ENCODE assay signal across 7 mouse cellular contexts in the genomic region with DNA sequence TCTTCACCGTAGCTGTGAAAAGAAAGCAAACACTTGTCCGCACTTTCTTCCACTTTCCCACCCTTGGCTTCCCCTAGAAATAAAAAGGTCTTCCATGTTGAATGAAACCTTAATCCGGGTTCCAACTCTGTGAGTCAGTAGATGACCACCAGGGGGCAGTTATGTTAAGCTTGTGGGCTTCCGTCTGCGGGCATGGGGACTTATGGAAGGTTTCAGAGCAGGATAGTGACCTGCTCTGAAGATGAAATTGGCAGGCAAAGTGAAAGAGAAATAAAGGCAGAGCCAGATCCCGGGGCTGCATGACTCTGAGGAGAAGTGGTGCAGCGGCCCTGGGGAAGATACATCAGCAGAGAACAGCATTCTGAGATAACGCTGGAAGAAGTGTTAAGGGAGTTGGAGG.
DNase-seq lines count a peak whose midpoint lies in the region; ATAC-seq lines count a peak whose summit lies in the region.

No protein-coding gene starts in this region.

- no peak overlapping the region for H3K27ac ChIP-seq in intestine, embryonic 14.5 days (ENCODE audit: low read depth)
- H3K27ac ChIP-seq in midbrain, embryonic 13.5 days = no peak overlapping the region

- no peaks in the 10 kb centered on the region for H3K36me3 ChIP-seq in intestine, embryonic 14.5 days (ENCODE audit: control insufficient read depth, insufficient read depth, low read length)
- no peaks in the 10 kb centered on the region for H3K36me3 ChIP-seq in midbrain, embryonic 13.5 days

- intact Hi-C loops in gastrocnemius, postnatal 14 days (cut with DNase I; ENCODE audit: low total_unique reads) = no loop called here

- H3K4me3 ChIP-seq in intestine, embryonic 14.5 days (ENCODE audit: low read depth, low read length) = no peak overlapping the region
- no peak overlapping the region for H3K4me3 ChIP-seq in midbrain, embryonic 13.5 days (replicated peaks)

- no peaks in the 10 kb centered on the region for H3K27me3 ChIP-seq in intestine, embryonic 14.5 days (replicated peaks; ENCODE audit: control insufficient read depth, insufficient read depth, low read length)
- H3K27me3 ChIP-seq in midbrain, embryonic 13.5 days = no peaks in the 10 kb centered on the region

- ATAC-seq in intestine, embryonic 14.5 days (replicated peaks; ENCODE audit: low FRiP score, low TSS enrichment, low read depth) = peak; percentile 40; the same call in 1 of the 2 replicates
- peak; percentile 78 for ATAC-seq in midbrain, embryonic 13.5 days

- peak; percentile 75 for DNase-seq in adrenal gland, adult 2 months
- peak; percentile 50 to 77 for DNase-seq in cerebellum, postnatal 4 days (ENCODE audit: low spot score in 2 of 2)
- DNase-seq in gastrocnemius, postnatal 14 days = peak; percentile 79
- peak; percentile 85 for DNase-seq in intestine, embryonic 14.5 days (ENCODE audit: low spot score)
- peak; percentile 26 to 82 for DNase-seq in left cerebral cortex, adult 9 months (ENCODE audit: low spot score in 2 of 2)
- peak; percentile 35 to 44 for DNase-seq in spleen, postnatal 36 days (ENCODE audit: low spot score in 2 of 2)

- peak overlapping the region; percentile 25; the same call in 1 of the 2 replicates for H3K4me2 ChIP-seq in intestine, embryonic 14.5 days (ENCODE audit: low read length)
- H3K4me2 ChIP-seq in midbrain, embryonic 13.5 days (replicated peaks) = no peak overlapping the region

- H3K9ac ChIP-seq in intestine, embryonic 14.5 days (ENCODE audit: low read length) = no peak overlapping the region
- H3K9ac ChIP-seq in midbrain, embryonic 13.5 days (replicated peaks) = no peak overlapping the region

- 21% methylated on average over 8 of the region's 8 CpGs for WGBS in intestine, embryonic 14.5 days
- 30% methylated on average over 8 of the region's 8 CpGs for WGBS in midbrain, embryonic 13.5 days

- H3K9me3 ChIP-seq in intestine, embryonic 14.5 days (ENCODE audit: control insufficient read depth, low read length) = no peaks in the 10 kb centered on the region
- H3K9me3 ChIP-seq in midbrain, embryonic 13.5 days = no peaks in the 10 kb centered on the region

- H3K4me1 ChIP-seq in intestine, embryonic 14.5 days (replicated peaks; ENCODE audit: control insufficient read depth, insufficient read depth, low read length) = no peaks in the 10 kb centered on the region
- H3K4me1 ChIP-seq in midbrain, embryonic 13.5 days (replicated peaks) = no peaks in the 10 kb centered on the region
